Mouse (Mus musculus) testis, adult 2 months (tissue): ENCODE results near the gene Gnao1.

Source experiments
- CTCF ChIP-seq: fragments of 200-500 bp; IDR thresholded peaks from 2 replicates; pipeline ENCODE4 v1.5.1; 2012; ENCODE audit warnings: low read depth, mild to moderate bottlenecking, inconsistent platforms, low read length, moderate library complexity; ENCODE audit not compliant: control insufficient read depth, insufficient read depth, insufficient replicate concordance
- POLR2A ChIP-seq: fragments of 200-500 bp; IDR thresholded peaks from 2 replicates; pipeline ENCODE4 v1.6.1; 2012; ENCODE audit warnings: low read depth, mild to moderate bottlenecking, inconsistent platforms, low read length, moderate library complexity; ENCODE audit not compliant: control insufficient read depth

DNA sequence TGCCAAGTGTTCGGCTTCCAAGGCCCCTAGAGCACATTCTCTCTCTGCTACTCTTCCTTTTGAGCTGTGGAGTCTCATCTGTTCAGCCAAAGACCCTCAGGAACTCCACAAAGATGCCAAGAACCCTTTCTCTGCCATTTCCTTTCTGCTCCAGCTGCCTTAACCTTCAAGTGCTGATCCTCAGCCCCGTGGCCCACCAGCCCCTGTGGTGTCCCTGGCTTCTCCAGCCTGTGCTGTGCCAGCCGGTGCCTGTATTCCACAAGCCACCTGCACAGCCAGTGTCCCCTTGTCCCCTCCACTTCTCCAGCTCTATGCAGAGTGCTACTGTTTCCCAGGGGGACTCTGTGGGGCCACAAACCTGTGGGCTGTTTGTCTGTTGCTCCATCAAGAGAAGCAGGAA lies 83.8 kb downstream of the Gnao1 start:
- TF ChIP-seq CTCF (no peak), POLR2A (no peak)
